Mouse (Mus musculus) adrenal gland (tissue): ENCODE data around the gene Pknox1.
"Not testable (repeated sequence)": the region's sequence is repeated elsewhere in the genome, so short reads cannot be mapped to it uniquely, and the experiment has no call there.

Source experiments
- intact Hi-C: fragments of 180-260 bp; cut with DNase I; formaldehyde crosslinking; loops from one replicate; pipeline ENCODE4 v1.15.1; 2025

Pknox1 gene

GRCm38 (mm10) chr17:31590846-31591245 is 26.3 kb downstream of the Pknox1 start:
- intact Hi-C loops, result no loop called here

GRCm38 (mm10) chr17:31594590-31594989 is 30.1 kb downstream of the Pknox1 start:
- intact Hi-C loops, result no loop called here

- intact Hi-C loops, result no loop called here
These were observed 30.5 kb downstream of the Pknox1 start for GRCm38 (mm10) chr17:31595077-31595476.

- intact Hi-C loops, result no loop called here
These were observed 33.4 kb downstream of the Pknox1 start for GRCm38 (mm10) chr17:31597957-31598356.

- intact Hi-C loops, result no loop called here
These were observed 34.1 kb downstream of the Pknox1 start for GRCm38 (mm10) chr17:31598593-31598992.

- intact Hi-C loops, result no loop called here
These were observed 41.9 kb downstream of the Pknox1 start for GRCm38 (mm10) chr17:31606424-31606823.

- intact Hi-C loops, result no loop called here
These were observed 42.9 kb downstream of the Pknox1 start for GRCm38 (mm10) chr17:31607256-31607951.

- intact Hi-C loops, result not testable (repeated sequence)
These were observed 44.6 kb downstream of the Pknox1 start for GRCm38 (mm10) chr17:31609173-31609572.

- intact Hi-C loops, result no loop called here
These were observed 45.4 kb downstream of the Pknox1 start for GRCm38 (mm10) chr17:31609895-31610294.

GRCm38 (mm10) chr17:31613086-31613755 is 48.7 kb downstream of the Pknox1 start:
- intact Hi-C loops, result no loop called here

GRCm38 (mm10) chr17:31623101-31623500 is 58.6 kb downstream of the Pknox1 start:
- intact Hi-C loops, result no loop called here

GRCm38 (mm10) chr17:31627961-31628360 is 63.4 kb downstream of the Pknox1 start:
- intact Hi-C loops, result no loop called here

- intact Hi-C loops, result no loop called here
These were observed 66.7 kb downstream of the Pknox1 start for GRCm38 (mm10) chr17:31631081-31631800.

GRCm38 (mm10) chr17:31633007-31633406 is 68.5 kb downstream of the Pknox1 start:
- intact Hi-C loops, result no loop called here

- intact Hi-C loops, result no loop called here
These were observed 70.4 kb downstream of the Pknox1 start for GRCm38 (mm10) chr17:31634896-31635295.

- intact Hi-C loops, result no loop called here
These were observed 71.2 kb downstream of the Pknox1 start for GRCm38 (mm10) chr17:31635781-31636180.

GRCm38 (mm10) chr17:31636277-31636941 is 71.9 kb downstream of the Pknox1 start:
- intact Hi-C loops, result no loop called here

GRCm38 (mm10) chr17:31636942-31637811 is 72.6 kb downstream of the Pknox1 start, which contains the start of gene Cbs:
Gene Cbs (minus strand): TSS chr17:31637238.
- intact Hi-C loops, result no loop called here

GRCm38 (mm10) chr17:31637866-31638570 is 73.5 kb downstream of the Pknox1 start:
- intact Hi-C loops, result no loop called here

- intact Hi-C loops, result no loop called here
These were observed 75.1 kb downstream of the Pknox1 start for GRCm38 (mm10) chr17:31639651-31640050.
